Mouse (Mus musculus) embryonic facial prominence, embryonic 15.5 days (tissue): ENCODE results near the gene Dbnl. TPM values are rescaled to one million over a fixed set of nuclear protein-coding genes. Genes with fewer than 3 reads are reported as not detected.
"Not testable (repeated sequence)": the region's sequence is repeated elsewhere in the genome, so short reads cannot be mapped to it uniquely, and the experiment has no call there.

ENCODE experiments used
- ATAC-seq: fragments of 200-750 bp; cut with Nextera tagmentation; 2 replicates; pipeline ENCODE4 v1.8.0; 2017; ENCODE audit warnings: low read depth, moderate TSS enrichment; ENCODE audit not compliant: insufficient number of reproducible peaks, low FRiP score, low TSS enrichment
- H3K27ac ChIP-seq: fragments of 300-500 bp; sonication (generic); replicated peaks from 2 replicates; pipeline ENCODE4 v1.5.1; 2015; ENCODE audit warnings: mild to moderate bottlenecking, inconsistent platforms
- H3K27me3 ChIP-seq: fragments of 300-500 bp; sonication (generic); 2 replicates; pipeline ENCODE4 v1.6.1; 2015; ENCODE audit warnings: inconsistent platforms
- H3K36me3 ChIP-seq: fragments of 300-500 bp; sonication (generic); 2 replicates; pipeline ENCODE4 v1.6.1; 2015; ENCODE audit warnings: mild to moderate bottlenecking, inconsistent platforms
- H3K4me1 ChIP-seq: fragments of 300-500 bp; sonication (generic); 2 replicates; pipeline ENCODE4 v1.6.1; 2015; ENCODE audit warnings: inconsistent platforms
- H3K4me2 ChIP-seq: fragments of 300-500 bp; sonication (generic); replicated peaks from 2 replicates; pipeline ENCODE4 v1.6.1; 2015; ENCODE audit warnings: mild to moderate bottlenecking, inconsistent platforms
- H3K4me3 ChIP-seq: fragments of 300-500 bp; sonication (generic); replicated peaks from 2 replicates; pipeline ENCODE4 v1.5.1; 2015; ENCODE audit warnings: mild to moderate bottlenecking, inconsistent platforms
- H3K9ac ChIP-seq: fragments of 300-500 bp; sonication (generic); 2 replicates; pipeline ENCODE4 v1.6.1; 2015; ENCODE audit warnings: inconsistent platforms
- H3K9me3 ChIP-seq: fragments of 300-500 bp; sonication (generic); replicated peaks from 2 replicates; pipeline ENCODE4 v1.6.1; 2016; ENCODE audit warnings: inconsistent platforms
- WGBS: fragments of 180-500 bp; shearing (Covaris S2); methylation state at CpG from one replicate; pipeline ENCODE4 v1.1.7; 2015; 5-methylcytosine and 5-hydroxymethylcytosine counted together
- polyA plus RNA-seq: library from polyadenylated mRNA; unstranded; fragments of >200 nt; fragmentation: Nextera tagmentation; extraction: Ambion mirVana; gene quantifications from 2 replicates; pipeline ENCODE4 v1.2.1, GENCODE M21; 2015

The Dbnl gene
- polyA plus RNA-seq, 1 experiment from 2014 or later = 128 TPM

GRCm38 (mm10) chr11:5809487-5809886 lies 21.2 kb downstream of the Dbnl start:
- H3K9me3 ChIP-seq, H3K4me1 ChIP-seq, H3K9ac ChIP-seq, H3K4me3 ChIP-seq, H3K36me3 ChIP-seq, ATAC-seq, H3K27ac ChIP-seq, H3K27me3 ChIP-seq, H3K4me2 ChIP-seq: not testable (repeated sequence)
- WGBS = 88% methylated on average over 4 of the region's 4 CpGs

GRCm38 (mm10) chr11:5813381-5813780 lies 25.1 kb downstream of the Dbnl start:
- H3K4me3 ChIP-seq = no peak overlapping the region
- no peak overlapping the region for H3K27ac ChIP-seq
- H3K4me2 ChIP-seq = no peak overlapping the region
- H3K9me3 ChIP-seq = no peaks in the 10 kb centered on the region
- H3K27me3 ChIP-seq = no peaks in the 10 kb centered on the region
- H3K9ac ChIP-seq = no peak overlapping the region
- no peak for ATAC-seq
- no peaks in the 10 kb centered on the region for H3K36me3 ChIP-seq
- 75% methylated on average over 10 of the region's 10 CpGs for WGBS
- H3K4me1 ChIP-seq = no peaks in the 10 kb centered on the region

DNA sequence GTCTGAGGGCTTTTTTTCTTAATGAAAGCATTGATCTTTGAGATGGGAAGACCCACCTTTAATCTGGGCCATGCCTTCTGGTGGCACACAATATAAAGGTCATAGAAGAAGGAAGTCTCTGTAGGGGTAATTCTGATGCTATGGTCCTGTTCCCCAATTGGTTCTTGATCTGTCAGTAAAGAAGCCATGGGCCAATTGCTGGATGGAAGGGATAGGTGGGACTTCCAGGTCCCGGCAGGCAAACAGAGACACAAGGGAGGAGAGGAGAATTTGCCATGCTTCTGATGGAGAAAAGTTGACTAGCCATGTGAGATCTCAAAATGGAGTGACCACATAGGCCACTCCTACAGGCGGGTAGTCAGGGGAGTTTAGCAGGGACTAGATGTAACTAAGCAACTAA lies 30.9 kb downstream of the Dbnl start:
- Histone ChIP-seq H3K4me1 (no peaks in the 10 kb centered on the region), H3K4me3 (no peak overlapping the region), H3K9ac (no peak overlapping the region), H3K36me3 (no peaks in the 10 kb centered on the region), H3K9me3 (no peaks in the 10 kb centered on the region), H3K4me2 (no peak overlapping the region), H3K27ac (no peak overlapping the region), H3K27me3 (no peaks in the 10 kb centered on the region)
- 66% methylated on average over 2 of the region's 2 CpGs for WGBS
- no peak for ATAC-seq

DNA sequence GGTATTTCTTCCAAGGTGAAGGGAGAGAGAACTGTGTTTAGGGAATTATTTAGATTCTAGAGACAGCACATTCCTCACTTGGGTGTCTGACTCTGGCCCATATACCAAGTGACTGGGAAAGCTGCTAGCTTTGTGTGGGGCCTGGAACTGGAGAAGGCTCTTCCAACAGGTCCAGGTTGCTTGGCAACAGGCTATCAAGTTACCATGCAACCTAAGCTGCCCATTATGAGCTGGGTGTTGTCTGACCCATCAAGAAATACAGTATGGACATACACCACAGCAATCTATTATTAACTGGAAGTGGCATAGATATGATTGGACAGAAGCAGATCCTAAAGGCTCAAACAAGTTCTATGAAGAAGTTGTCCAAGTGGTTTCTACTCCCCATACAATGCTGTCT lies 37.1 kb downstream of the Dbnl start:
- Histone ChIP-seq H3K27me3 (no peaks in the 10 kb centered on the region), H3K4me1 (no peaks in the 10 kb centered on the region), H3K4me2 (no peak overlapping the region), H3K4me3 (no peak overlapping the region), H3K9me3 (no peaks in the 10 kb centered on the region), H3K9ac (no peak overlapping the region), H3K27ac (no peak overlapping the region), H3K36me3 (peaks cover 24% of the 10 kb centered on the region)
- no peak for ATAC-seq

DNA sequence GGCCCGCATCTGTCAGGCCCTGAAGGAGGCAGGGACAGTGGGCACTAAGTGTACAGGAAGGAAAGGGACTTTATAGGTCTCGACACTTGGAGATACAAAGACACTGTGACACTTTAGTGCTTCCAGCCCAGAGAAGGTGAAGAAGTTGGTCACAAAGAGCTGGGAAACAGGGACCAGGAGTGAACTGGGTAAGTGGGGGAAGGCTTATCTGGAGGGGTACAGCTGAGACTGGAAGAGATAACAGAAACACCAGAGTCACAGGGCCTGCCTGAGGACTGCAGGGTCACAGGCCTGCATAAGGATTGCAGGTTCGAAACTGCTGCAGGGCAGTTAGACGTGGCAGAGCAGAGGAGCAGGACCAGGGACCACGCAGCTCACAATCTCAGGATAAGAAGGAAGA lies 39.6 kb downstream of the Dbnl start:
- Histone ChIP-seq H3K9ac (no peak overlapping the region), H3K36me3 (peaks cover 49% of the 10 kb centered on the region), H3K27me3 (no peaks in the 10 kb centered on the region), H3K4me2 (no peak overlapping the region), H3K4me3 (no peak overlapping the region), H3K9me3 (no peaks in the 10 kb centered on the region), H3K27ac (no peak overlapping the region), H3K4me1 (no peaks in the 10 kb centered on the region)
- ATAC-seq = no peak
- 86% methylated on average over 5 of the region's 5 CpGs for WGBS

- WGBS = 79% methylated on average over 11 of the region's 11 CpGs
- ATAC-seq = no peak
- H3K4me3 ChIP-seq = no peak overlapping the region
- H3K9ac ChIP-seq = no peak overlapping the region
- no peak overlapping the region for H3K27ac ChIP-seq
- no peaks in the 10 kb centered on the region for H3K4me1 ChIP-seq
- H3K4me2 ChIP-seq = no peak overlapping the region
- H3K27me3 ChIP-seq = no peaks in the 10 kb centered on the region
- no peaks in the 10 kb centered on the region for H3K9me3 ChIP-seq
- H3K36me3 ChIP-seq = peaks cover 52% of the 10 kb centered on the region
Observed at GRCm38 (mm10) chr11:5828509-5829191, 40.4 kb downstream of the Dbnl start.

GRCm38 (mm10) chr11:5829327-5829726 lies 41.0 kb downstream of the Dbnl start:
- H3K4me3 ChIP-seq = no peak overlapping the region
- ATAC-seq = no peak
- H3K9me3 ChIP-seq = no peaks in the 10 kb centered on the region
- WGBS = 91% methylated on average over 12 of the region's 12 CpGs
- no peak overlapping the region for H3K4me2 ChIP-seq
- no peaks in the 10 kb centered on the region for H3K27me3 ChIP-seq
- no peak overlapping the region for H3K9ac ChIP-seq
- H3K27ac ChIP-seq = no peak overlapping the region
- H3K4me1 ChIP-seq = no peaks in the 10 kb centered on the region
- peaks cover 58% of the 10 kb centered on the region for H3K36me3 ChIP-seq

DNA sequence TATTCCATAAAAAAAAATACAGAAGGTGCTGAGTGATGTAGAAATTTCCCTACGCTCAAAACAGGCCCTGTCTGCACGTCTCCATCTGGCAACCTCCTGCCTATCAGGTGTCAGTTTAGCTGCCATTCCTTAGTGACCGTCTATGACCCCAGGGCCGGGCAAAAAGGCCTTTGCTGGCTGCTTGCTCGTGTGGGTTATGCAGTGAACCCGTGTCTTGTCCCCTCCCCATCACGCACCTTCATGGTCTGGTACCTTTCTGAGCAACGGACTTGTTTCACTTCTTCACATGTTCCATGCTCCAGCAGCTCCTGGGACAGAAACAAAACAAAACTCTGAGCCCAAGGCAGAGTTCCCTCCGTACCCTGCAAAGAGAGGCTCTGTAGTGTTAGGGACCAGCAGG lies 46.2 kb downstream of the Dbnl start:
- no peak overlapping the region for H3K4me2 ChIP-seq
- no peak overlapping the region for H3K27ac ChIP-seq
- ATAC-seq = no peak
- H3K4me3 ChIP-seq = no peak overlapping the region
- H3K9me3 ChIP-seq = no peaks in the 10 kb centered on the region
- H3K4me1 ChIP-seq = peaks cover 22% of the 10 kb centered on the region
- WGBS = 71% methylated on average over 9 of the region's 9 CpGs
- H3K36me3 ChIP-seq = peaks cover 53% of the 10 kb centered on the region
- H3K9ac ChIP-seq = no peak overlapping the region
- H3K27me3 ChIP-seq = no peaks in the 10 kb centered on the region

DNA sequence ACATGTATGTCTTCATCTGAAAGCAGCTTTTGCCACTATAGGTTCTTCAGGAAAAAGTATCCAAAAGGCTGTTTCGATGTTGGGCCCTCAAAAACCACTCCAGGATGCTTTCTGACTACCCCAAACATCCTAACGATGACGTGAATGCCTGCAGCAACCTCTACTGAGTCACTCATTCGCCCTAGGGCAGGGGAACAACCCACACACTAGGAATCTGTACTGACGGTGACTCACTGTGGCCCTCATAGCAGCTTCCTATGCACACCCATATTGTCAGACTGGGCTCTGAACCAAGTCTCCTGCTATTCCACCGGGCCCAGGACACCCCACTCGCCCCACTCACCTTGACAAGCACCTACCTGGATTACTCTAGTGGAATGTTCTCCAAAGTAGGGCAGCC lies 46.8 kb downstream of the Dbnl start:
- peaks cover 48% of the 10 kb centered on the region for H3K36me3 ChIP-seq
- H3K27me3 ChIP-seq = no peaks in the 10 kb centered on the region
- H3K4me3 ChIP-seq = no peak overlapping the region
- no peak overlapping the region for H3K27ac ChIP-seq
- H3K9me3 ChIP-seq = no peaks in the 10 kb centered on the region
- H3K4me2 ChIP-seq = no peak overlapping the region
- no peak overlapping the region for H3K9ac ChIP-seq
- 79% methylated on average over 7 of the region's 7 CpGs for WGBS
- peaks cover 27% of the 10 kb centered on the region for H3K4me1 ChIP-seq
- ATAC-seq = no peak

DNA sequence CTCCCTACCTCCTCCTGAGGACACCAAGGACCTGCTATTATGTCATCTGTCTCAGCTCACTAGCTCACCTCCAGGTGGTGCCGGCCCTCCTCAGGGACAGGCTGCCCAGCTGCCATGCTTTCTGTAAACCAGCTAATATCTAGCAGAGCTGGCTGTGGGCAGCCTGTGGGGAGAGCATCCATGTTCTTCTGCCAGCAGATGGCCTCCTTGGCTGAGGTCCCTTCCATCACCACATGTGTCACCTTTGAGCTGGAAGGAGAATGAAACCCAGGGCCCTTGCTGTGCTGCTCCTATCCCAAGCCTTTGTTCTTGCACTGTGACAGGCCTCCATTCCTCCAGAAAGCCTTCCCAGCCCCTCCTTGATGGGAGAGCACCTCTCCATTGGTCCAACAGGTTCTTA lies 47.8 kb downstream of the Dbnl start:
- Histone ChIP-seq H3K4me1 (peaks cover 31% of the 10 kb centered on the region), H3K4me2 (no peak overlapping the region), H3K4me3 (no peak overlapping the region), H3K36me3 (peaks cover 40% of the 10 kb centered on the region), H3K9me3 (no peaks in the 10 kb centered on the region), H3K27ac (no peak overlapping the region), H3K9ac (no peak overlapping the region), H3K27me3 (no peaks in the 10 kb centered on the region)
- WGBS = 58% methylated on average over 1 of the region's 1 CpGs
- no peak for ATAC-seq

DNA sequence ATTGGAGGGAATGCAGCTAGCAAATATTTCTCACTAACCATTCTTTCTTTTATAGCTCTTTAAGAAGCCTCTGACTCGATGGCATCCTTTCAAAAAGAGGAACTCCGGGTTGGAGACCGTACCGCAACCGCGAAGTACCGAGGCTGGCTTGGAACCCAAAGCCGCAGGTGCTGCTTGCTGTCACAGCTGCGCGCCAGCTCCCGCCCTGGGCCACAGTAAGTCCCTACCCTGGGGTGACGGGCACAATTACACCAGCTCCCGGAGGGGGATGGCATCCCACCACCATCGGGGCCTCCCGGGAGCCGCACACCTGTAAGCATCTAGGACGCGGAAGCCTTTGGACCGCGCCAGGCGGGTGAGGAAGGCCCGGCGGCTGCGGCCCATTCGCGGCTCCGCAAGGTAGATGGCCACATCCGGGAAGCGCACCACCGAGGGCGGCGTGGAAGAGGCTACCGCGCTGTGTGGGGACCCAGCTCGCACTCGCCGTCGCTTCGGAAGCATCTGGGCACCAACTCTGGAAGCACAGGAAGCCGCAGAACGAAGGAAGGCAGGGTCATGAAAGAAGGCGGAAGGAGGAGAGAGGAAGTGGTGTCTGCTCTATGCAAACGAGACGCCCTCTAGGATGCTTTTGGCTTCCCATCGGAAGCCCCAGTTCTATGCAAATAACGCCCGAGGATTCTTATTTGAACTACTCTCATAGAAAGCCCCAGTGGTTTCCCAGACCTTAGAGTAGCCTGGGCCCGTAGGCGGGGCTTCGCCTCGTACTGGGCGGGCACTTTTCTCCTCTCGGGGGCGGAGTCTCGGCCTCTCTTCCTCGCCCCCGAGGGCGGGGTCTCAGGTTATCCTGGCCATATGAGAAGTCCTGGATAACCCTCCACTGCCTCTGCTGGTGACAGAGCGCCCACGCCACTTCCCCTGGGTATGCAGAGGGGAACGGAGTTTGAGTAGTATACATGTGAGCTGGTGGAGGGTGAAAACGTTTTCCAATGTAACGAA lies 49.3 kb downstream of the Dbnl start, which contains the start of gene Polm:
Gene Polm (minus strand): TSS at position 766 of the 996 bp plus-strand sequence.
- peak; percentile 94 for ATAC-seq
- peak within 1 kb of the TSS; percentile 81 for H3K4me2 ChIP-seq
- H3K36me3 ChIP-seq = peaks cover 26% of the 10 kb centered on the region
- H3K9ac ChIP-seq = peak within 1 kb of the TSS; percentile 55
- peak within 1 kb of the TSS; percentile 86 for H3K27ac ChIP-seq
- H3K9me3 ChIP-seq = no peaks in the 10 kb centered on the region
- peak within 1 kb of the TSS; percentile 62 for H3K4me3 ChIP-seq
- WGBS = under 1% methylated on average over 63 of the region's 63 CpGs
- peaks cover 31% of the 10 kb centered on the region for H3K4me1 ChIP-seq
- H3K27me3 ChIP-seq = no peaks in the 10 kb centered on the region
